Mouse (Mus musculus): ENCODE data around the gene Ehd4.

DNA sequence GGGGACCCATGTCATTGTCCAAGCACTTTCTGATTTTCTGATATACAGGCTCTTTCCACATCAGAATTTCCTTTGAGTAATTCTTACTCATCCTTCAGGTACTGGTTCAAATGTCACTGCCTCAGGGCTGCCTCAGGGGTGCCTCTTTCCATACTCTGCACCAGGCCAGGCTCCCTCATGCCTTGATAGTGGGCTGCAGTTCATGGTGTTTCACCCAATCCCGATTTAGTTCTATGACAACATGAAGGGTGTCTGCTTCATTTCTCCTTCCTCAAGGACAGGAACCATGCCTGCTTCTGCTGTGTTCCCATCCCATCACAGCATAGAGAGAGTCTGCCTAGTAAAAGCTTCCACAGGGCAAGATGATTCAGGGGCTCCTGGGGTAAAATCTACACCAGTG is 27.5 kb downstream of the Ehd4 start:
- TF ChIP-seq USF1 (IDR thresholded peaks at IDR 0.05; ENCODE audit: low read depth, low read length) = no peak
- TF ChIP-seq CTCF (conservative IDR thresholded peaks at IDR 0.05 in 1 of 2, IDR thresholded peaks at IDR 0.05 in 1 of 2; ENCODE audit: low read depth in 2 of 2, low read length in 2 of 2) = no peak
- TF ChIP-seq GABPA (IDR thresholded peaks at IDR 0.05; ENCODE audit: insufficient replicate concordance, low read depth, low read length) = no peak

Data from CH12.LX (cell line).